Mouse (Mus musculus) neural tube, embryonic 11.5 days (tissue): ENCODE data around the gene Prpf6. TPM values are rescaled to one million over a fixed set of nuclear protein-coding genes. Genes with fewer than 3 reads are reported as not detected.

Experiments used
- ATAC-seq: fragments of 200-750 bp; cut with Nextera tagmentation; 2 replicates; pipeline ENCODE4 v1.8.0; 2017; ENCODE audit warnings: moderate number of reproducible peaks, mild to moderate bottlenecking, moderate TSS enrichment, moderate library complexity; ENCODE audit not compliant: insufficient read depth, low FRiP score, low TSS enrichment
- DNase-seq: peaks from one replicate; pipeline ENCODE4 v3.0.0-alpha.2; 2015; ENCODE audit warnings: low spot score
- H3K27ac ChIP-seq: fragments of 300-500 bp; sonication (generic); 2 replicates; pipeline ENCODE4 v1.5.1; 2014; ENCODE audit warnings: low read depth, mild to moderate bottlenecking, low read length
- H3K27me3 ChIP-seq: fragments of 300-500 bp; sonication (generic); 2 replicates; pipeline ENCODE4 v1.6.1; 2014; ENCODE audit warnings: mild to moderate bottlenecking, low read length, mixed read lengths; ENCODE audit not compliant: control insufficient read depth, insufficient read depth
- H3K36me3 ChIP-seq: fragments of 300-500 bp; sonication (generic); 2 replicates; pipeline ENCODE4 v1.6.1; 2014; ENCODE audit warnings: mild to moderate bottlenecking, low read length, moderate library complexity, mixed read lengths; ENCODE audit not compliant: control insufficient read depth, insufficient read depth
- H3K4me1 ChIP-seq: fragments of 300-500 bp; sonication (generic); 2 replicates; pipeline ENCODE4 v1.6.1; 2014; ENCODE audit warnings: low read length, mixed read lengths; ENCODE audit not compliant: control insufficient read depth, insufficient read depth
- H3K4me2 ChIP-seq: fragments of 300-500 bp; sonication (generic); 2 replicates; pipeline ENCODE4 v1.6.1; 2014; ENCODE audit warnings: low read depth, mild to moderate bottlenecking, moderate library complexity
- H3K4me3 ChIP-seq: fragments of 300-500 bp; sonication (generic); 2 replicates; pipeline ENCODE4 v1.5.1; 2014; ENCODE audit warnings: low read depth, low read length
- H3K9ac ChIP-seq: fragments of 300-500 bp; sonication (generic); 2 replicates; pipeline ENCODE4 v1.6.1; 2014; ENCODE audit warnings: mild to moderate bottlenecking, low read length
- H3K9me3 ChIP-seq: fragments of 300-500 bp; sonication (generic); 2 replicates; pipeline ENCODE4 v1.6.1; 2016; ENCODE audit warnings: low read length; ENCODE audit not compliant: control insufficient read depth
- WGBS: fragments of 180-500 bp; shearing (Covaris S2); extraction: QIAGEN DNeasy Blood & Tissue Kit; methylation state at CpG from one replicate; pipeline ENCODE4 v1.1.7; 2014; 5-methylcytosine and 5-hydroxymethylcytosine counted together
- polyA plus RNA-seq: library from polyadenylated mRNA; unstranded; fragments of >200 nt; fragmentation: Nextera tagmentation; extraction: Ambion mirVana; gene quantifications from 2 replicates; pipeline ENCODE4 v1.2.1, GENCODE M21; 2014

Gene Prpf6
- polyA plus RNA-seq, 1 experiment from 2014 or later, result 85.1 TPM

- DNase-seq (no peak), ATAC-seq (no peak)
- no peak overlapping the region for H3K4me2 ChIP-seq
- H3K27ac ChIP-seq, result no peak overlapping the region
- H3K4me1 ChIP-seq, result no peaks in the 10 kb centered on the region
- H3K9ac ChIP-seq, result no peak overlapping the region
- no peaks in the 10 kb centered on the region for H3K27me3 ChIP-seq
- H3K9me3 ChIP-seq, result no peaks in the 10 kb centered on the region
- H3K36me3 ChIP-seq, result peaks cover 18% of the 10 kb centered on the region
- WGBS, result 97% methylated on average over 6 of the region's 6 CpGs
- H3K4me3 ChIP-seq, result no peak overlapping the region
These were observed 41.0 kb downstream of the Prpf6 start for GRCm38 (mm10) chr2:181632624-181633023.

DNA sequence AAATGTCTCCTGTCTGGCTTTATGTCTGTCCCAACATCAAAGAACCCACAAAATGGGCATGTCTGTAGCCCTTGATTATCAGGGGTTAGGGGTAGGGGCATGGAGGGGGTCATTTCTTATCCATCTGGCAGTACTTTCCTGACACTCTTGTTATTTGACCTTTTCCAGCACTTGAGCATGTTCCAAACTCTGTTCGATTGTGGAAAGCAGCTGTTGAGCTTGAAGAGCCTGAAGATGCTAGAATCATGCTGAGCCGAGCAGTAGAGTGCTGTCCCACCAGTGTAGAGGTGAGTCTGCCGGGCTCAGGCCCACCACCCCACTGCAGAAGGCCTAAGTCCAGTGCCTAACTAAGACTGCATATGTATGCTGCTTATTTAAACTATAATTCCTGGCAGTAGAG, 44.2 kb downstream of the Prpf6 start:
- no peak for ATAC-seq

GRCm38 (mm10) chr2:181644361-181644760, 52.7 kb downstream of the Prpf6 start:
- ATAC-seq (no peak), DNase-seq (peak; percentile 19)
- Histone ChIP-seq H3K9ac (no peak overlapping the region), H3K27me3 (no peaks in the 10 kb centered on the region), H3K4me1 (no peaks in the 10 kb centered on the region), H3K4me2 (no peak overlapping the region), H3K27ac (no peak overlapping the region), H3K9me3 (no peaks in the 10 kb centered on the region), H3K36me3 (peaks cover 3% of the 10 kb centered on the region; the same call in 1 of the 2 replicates), H3K4me3 (no peak overlapping the region)
- WGBS, result 89% methylated on average over 2 of the region's 2 CpGs

More for the DNA sequence above, 44.2 kb downstream of the Prpf6 start:
- Histone ChIP-seq H3K4me3 (no peak overlapping the region), H3K9ac (no peak overlapping the region), H3K36me3 (peaks cover 18% of the 10 kb centered on the region), H3K4me1 (no peaks in the 10 kb centered on the region), H3K4me2 (no peak overlapping the region), H3K27ac (no peak overlapping the region), H3K27me3 (no peaks in the 10 kb centered on the region), H3K9me3 (no peaks in the 10 kb centered on the region)
- no peak for DNase-seq
- 93% methylated on average over 3 of the region's 3 CpGs for WGBS

DNA sequence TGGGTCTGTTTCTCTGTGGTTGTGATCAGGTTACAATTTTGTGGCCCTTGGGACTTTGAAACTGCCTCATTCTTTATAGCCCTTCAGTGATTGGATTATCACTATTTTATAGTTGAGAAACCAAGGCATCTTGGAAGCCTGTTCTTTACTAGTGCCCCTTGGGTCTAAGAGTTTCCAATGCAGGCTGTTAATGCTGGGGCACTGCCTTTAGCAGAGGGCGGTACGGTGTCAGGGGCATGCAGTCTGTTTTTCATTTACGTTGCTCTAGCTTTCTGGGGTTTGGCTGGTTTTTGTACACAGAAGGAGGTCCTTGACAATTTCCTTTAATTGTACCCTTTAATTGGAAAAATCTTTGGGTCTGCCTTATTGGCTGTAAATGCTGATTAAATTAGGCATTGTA, 54.0 kb downstream of the Prpf6 start:
- Histone ChIP-seq H3K9ac (no peak overlapping the region), H3K4me1 (no peaks in the 10 kb centered on the region), H3K27me3 (no peaks in the 10 kb centered on the region), H3K27ac (no peak overlapping the region), H3K4me2 (no peak overlapping the region), H3K9me3 (no peaks in the 10 kb centered on the region), H3K36me3 (peaks cover 8% of the 10 kb centered on the region; the same call in 1 of the 2 replicates), H3K4me3 (no peak overlapping the region)
- 97% methylated on average over 3 of the region's 3 CpGs for WGBS
- DNase-seq, result no peak
- ATAC-seq, result no peak

DNA sequence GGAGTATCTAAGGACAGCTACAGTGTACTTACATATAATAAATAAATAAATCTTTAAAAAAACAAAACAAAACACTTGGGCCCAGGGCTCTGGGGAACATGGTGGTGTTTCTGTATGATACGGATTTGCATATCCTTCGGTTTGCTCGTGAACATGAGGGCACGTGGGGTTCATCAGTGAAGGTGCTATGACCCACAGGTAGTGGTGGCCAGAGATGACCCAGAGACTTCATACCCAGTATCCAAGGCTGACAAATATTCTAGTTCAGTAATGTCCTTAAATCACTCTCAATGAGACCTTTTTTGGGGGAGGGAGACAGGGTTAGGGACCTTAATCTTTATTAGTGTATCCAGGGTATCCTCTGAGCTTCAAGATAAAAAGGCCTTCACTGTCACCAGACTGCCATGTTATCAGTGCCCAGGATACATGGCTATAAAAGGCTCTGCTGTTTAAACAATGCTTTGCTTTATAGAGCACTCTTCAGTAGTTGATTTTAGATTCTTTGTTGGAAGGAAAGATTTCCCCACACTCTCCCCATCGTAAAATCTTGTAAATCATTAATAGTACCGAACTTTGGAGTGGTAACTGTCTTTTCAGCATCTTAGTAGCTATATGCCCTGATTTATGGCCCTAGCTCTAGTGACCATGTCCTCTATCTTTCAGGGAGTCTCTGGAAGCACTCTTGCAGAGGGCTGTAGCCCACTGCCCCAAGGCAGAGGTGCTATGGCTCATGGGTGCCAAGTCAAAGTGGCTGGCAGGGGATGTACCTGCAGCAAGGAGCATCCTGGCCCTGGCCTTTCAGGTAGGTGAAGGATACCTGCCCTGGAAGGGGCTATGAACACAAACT, 55.2 kb downstream of the Prpf6 start:
- Histone ChIP-seq H3K4me1 (no peaks in the 10 kb centered on the region), H3K36me3 (peaks cover 8% of the 10 kb centered on the region; the same call in 1 of the 2 replicates), H3K9ac (no peak overlapping the region), H3K9me3 (no peaks in the 10 kb centered on the region), H3K4me2 (no peak overlapping the region), H3K27ac (no peak overlapping the region), H3K4me3 (no peak overlapping the region), H3K27me3 (no peaks in the 10 kb centered on the region)
- ATAC-seq (no peak), DNase-seq (no peak)
- WGBS, result 86% methylated on average over 6 of the region's 6 CpGs

GRCm38 (mm10) chr2:181648926-181649325, 57.3 kb downstream of the Prpf6 start:
- WGBS, result 95% methylated on average over 10 of the region's 10 CpGs
- Histone ChIP-seq H3K27ac (no peak overlapping the region), H3K4me2 (no peak overlapping the region), H3K36me3 (peaks cover 12% of the 10 kb centered on the region), H3K4me1 (no peaks in the 10 kb centered on the region), H3K27me3 (no peaks in the 10 kb centered on the region), H3K9me3 (no peaks in the 10 kb centered on the region), H3K4me3 (no peak overlapping the region), H3K9ac (no peak overlapping the region)
- ATAC-seq (no peak), DNase-seq (no peak)

- Histone ChIP-seq H3K4me1 (no peaks in the 10 kb centered on the region), H3K9me3 (no peaks in the 10 kb centered on the region), H3K4me3 (no peak overlapping the region), H3K36me3 (peaks cover 20% of the 10 kb centered on the region), H3K27ac (no peak overlapping the region), H3K27me3 (no peaks in the 10 kb centered on the region), H3K9ac (no peak overlapping the region), H3K4me2 (no peak overlapping the region)
- ATAC-seq (no peak), DNase-seq (no peak)
These were observed 61.4 kb downstream of the Prpf6 start for GRCm38 (mm10) chr2:181653065-181653464.

DNA sequence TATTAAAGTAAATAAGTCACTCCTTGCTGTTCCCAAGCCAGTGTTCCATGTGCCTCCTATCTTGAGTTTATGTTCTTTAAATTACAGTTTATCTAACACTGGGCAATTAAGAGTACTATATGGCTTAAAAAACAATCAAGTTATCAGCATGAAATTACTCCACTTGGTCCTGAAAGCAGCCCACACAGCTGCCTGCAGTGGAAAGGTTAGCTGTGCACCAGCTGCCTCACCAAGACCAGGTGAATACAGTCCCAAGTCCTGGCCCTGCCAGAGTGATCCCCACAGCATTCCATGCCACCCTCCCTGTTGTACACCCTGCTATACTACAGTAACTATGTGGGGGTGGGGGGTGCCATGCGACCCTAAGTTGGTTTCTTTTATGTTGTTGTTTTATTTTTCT, 61.9 kb downstream of the Prpf6 start:
- Histone ChIP-seq H3K4me2 (no peak overlapping the region), H3K27ac (no peak overlapping the region), H3K27me3 (no peaks in the 10 kb centered on the region), H3K36me3 (peaks cover 20% of the 10 kb centered on the region), H3K4me3 (no peak overlapping the region), H3K9me3 (no peaks in the 10 kb centered on the region), H3K9ac (no peak overlapping the region), H3K4me1 (no peaks in the 10 kb centered on the region)
- 86% methylated on average over 1 of the region's 1 CpGs for WGBS
- ATAC-seq (no peak), DNase-seq (no peak)

GRCm38 (mm10) chr2:181656734-181657133, 65.1 kb downstream of the Prpf6 start, which contains the start of gene Gm29797:
Gm29797 (plus strand) TSS chr2:181657034.
- ATAC-seq (no peak), DNase-seq (no peak)
- Histone ChIP-seq H3K27me3 (no peaks in the 10 kb centered on the region), H3K4me1 (no peaks in the 10 kb centered on the region), H3K9me3 (no peaks in the 10 kb centered on the region), H3K27ac (no peak within 1 kb of the TSS), H3K4me2 (no peak within 1 kb of the TSS), H3K36me3 (peaks cover 12% of the 10 kb centered on the region), H3K4me3 (no peak within 1 kb of the TSS), H3K9ac (no peak within 1 kb of the TSS)
- WGBS, result 60% methylated on average over 3 of the region's 3 CpGs
